Mouse (Mus musculus): ENCODE results near the gene Ccnjl. TPM values are rescaled to one million over a fixed set of nuclear protein-coding genes. Genes with fewer than 3 reads are reported as not detected.

The Ccnjl gene
- polyA plus RNA-seq, 1 experiment from 2014 or later = 13.5 TPM

DNA sequence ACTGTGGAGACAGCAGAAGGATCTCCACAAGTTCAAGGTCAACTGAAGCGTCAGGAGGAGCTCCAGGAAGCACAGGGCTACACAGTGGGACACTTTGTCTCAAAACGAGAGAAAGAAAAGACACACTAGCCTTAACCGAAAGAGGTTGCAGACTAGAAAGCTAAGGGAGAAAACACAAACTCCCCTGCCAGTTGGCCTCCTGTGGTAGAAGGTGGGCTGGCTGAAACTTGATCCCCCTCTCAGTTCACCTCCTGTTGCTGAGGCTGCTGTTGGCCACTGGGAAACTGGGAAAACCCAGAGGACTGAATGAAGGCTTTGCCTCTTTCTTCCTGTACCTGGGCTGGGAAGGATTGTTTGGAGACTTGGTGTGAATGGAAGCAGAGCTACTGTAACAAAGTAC lies 1.5 kb downstream of the Ccnjl start:
- Histone ChIP-seq H3K36me3 (peaks cover 4% of the 10 kb centered on the region; the same call in 1 of the 2 replicates), H3K9me3 (no peaks in the 10 kb centered on the region), H3K4me1 (no peaks in the 10 kb centered on the region), H3K4me3 (replicated peaks) (peak overlapping the region; percentile 12), H3K27ac (no peak overlapping the region), H3K9ac (no peak overlapping the region), H3K27me3 (replicated peaks) (no peaks in the 10 kb centered on the region), H3K4me2 (peak overlapping the region; percentile 88)
- WGBS = 39% methylated on average over 3 of the region's 3 CpGs
- ATAC-seq (ENCODE audit: insufficient read depth, low FRiP score, low read depth) = no peak

DNA sequence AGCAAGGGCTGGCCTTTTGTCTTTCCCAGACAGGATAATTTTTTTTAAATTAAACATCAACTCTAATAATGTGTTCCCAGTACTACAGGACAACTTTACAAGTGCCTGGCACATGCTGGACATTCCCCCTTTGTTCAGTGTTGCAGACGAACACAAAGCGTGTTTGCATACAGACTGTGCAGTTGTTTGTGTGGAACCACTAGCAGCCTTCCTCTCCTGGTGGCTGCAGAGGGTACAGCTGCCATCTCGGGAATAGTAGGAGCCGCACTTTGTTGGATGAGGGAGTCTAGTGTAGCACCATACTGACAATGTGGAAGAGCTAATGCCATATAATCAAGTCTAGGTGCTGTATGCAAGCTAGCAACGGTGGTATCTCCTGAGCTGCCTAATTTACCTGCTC lies 3.0 kb downstream of the Ccnjl start:
- H3K27me3 ChIP-seq (replicated peaks) = no peaks in the 10 kb centered on the region
- no peak overlapping the region for H3K4me2 ChIP-seq
- no peak overlapping the region for H3K27ac ChIP-seq
- peaks cover 4% of the 10 kb centered on the region; the same call in 1 of the 2 replicates for H3K36me3 ChIP-seq
- no peak overlapping the region for H3K9ac ChIP-seq
- no peak overlapping the region for H3K4me3 ChIP-seq (replicated peaks)
- no peaks in the 10 kb centered on the region for H3K4me1 ChIP-seq
- no peak for ATAC-seq (ENCODE audit: insufficient read depth, low FRiP score, low read depth)
- no peaks in the 10 kb centered on the region for H3K9me3 ChIP-seq
- 74% methylated on average over 5 of the region's 5 CpGs for WGBS

DNA sequence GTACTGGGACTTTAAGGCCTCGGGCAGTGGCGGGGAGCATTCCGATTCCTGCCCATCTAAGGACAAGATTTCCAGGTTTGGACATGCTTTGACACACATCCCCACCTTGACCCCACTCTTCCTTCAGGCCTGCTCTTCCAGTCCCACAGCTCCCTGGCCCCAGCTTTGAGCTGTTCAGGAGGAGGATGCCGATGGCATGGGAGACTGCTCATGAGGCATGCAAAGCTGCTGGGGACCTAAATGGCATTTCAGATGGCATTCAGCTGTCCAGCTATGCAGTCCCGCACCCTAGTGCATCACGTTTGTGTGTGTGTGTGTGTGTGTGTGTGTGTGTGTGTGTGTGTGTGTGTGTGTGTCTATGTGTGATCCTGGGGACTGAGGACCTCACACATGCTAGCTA lies 8.5 kb downstream of the Ccnjl start:
- H3K4me2 ChIP-seq = no peak overlapping the region
- peaks cover 4% of the 10 kb centered on the region; the same call in 1 of the 2 replicates for H3K36me3 ChIP-seq
- H3K4me1 ChIP-seq = no peaks in the 10 kb centered on the region
- no peak overlapping the region for H3K9ac ChIP-seq
- H3K27me3 ChIP-seq (replicated peaks) = no peaks in the 10 kb centered on the region
- no peaks in the 10 kb centered on the region for H3K9me3 ChIP-seq
- no peak for ATAC-seq (ENCODE audit: insufficient read depth, low FRiP score, low read depth)
- H3K27ac ChIP-seq = no peak overlapping the region
- 80% methylated on average over 6 of the region's 6 CpGs for WGBS
- H3K4me3 ChIP-seq (replicated peaks) = no peak overlapping the region

DNA sequence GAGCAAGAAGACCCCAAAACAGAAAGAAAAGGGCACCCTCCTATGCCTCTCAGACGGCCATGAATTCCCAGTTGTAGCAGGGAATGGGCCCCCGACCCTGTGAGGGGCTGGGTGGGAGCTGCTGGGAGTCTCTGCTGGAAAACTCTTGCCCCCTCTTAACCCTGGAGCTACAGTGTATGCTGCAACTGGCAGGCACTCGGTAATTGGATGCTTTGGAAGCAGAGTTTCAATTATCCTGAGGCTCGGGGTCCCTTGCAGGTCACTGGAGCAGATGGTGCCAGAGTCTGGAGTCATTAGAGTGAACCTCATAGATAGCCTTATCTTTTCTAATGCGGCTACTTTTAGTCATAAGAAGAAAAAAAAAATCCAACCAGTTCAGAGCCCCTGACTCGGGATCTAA lies 11.3 kb downstream of the Ccnjl start:
- H3K27ac ChIP-seq = no peak overlapping the region
- ATAC-seq (ENCODE audit: insufficient read depth, low FRiP score, low read depth) = no peak
- H3K27me3 ChIP-seq (replicated peaks) = no peaks in the 10 kb centered on the region
- no peaks in the 10 kb centered on the region for H3K9me3 ChIP-seq
- no peaks in the 10 kb centered on the region for H3K36me3 ChIP-seq
- no peak overlapping the region for H3K4me3 ChIP-seq (replicated peaks)
- no peak overlapping the region for H3K4me2 ChIP-seq
- H3K4me1 ChIP-seq = no peaks in the 10 kb centered on the region; the same call in 1 of the 2 replicates
- 29% methylated on average over 6 of the region's 6 CpGs for WGBS
- H3K9ac ChIP-seq = no peak overlapping the region

DNA sequence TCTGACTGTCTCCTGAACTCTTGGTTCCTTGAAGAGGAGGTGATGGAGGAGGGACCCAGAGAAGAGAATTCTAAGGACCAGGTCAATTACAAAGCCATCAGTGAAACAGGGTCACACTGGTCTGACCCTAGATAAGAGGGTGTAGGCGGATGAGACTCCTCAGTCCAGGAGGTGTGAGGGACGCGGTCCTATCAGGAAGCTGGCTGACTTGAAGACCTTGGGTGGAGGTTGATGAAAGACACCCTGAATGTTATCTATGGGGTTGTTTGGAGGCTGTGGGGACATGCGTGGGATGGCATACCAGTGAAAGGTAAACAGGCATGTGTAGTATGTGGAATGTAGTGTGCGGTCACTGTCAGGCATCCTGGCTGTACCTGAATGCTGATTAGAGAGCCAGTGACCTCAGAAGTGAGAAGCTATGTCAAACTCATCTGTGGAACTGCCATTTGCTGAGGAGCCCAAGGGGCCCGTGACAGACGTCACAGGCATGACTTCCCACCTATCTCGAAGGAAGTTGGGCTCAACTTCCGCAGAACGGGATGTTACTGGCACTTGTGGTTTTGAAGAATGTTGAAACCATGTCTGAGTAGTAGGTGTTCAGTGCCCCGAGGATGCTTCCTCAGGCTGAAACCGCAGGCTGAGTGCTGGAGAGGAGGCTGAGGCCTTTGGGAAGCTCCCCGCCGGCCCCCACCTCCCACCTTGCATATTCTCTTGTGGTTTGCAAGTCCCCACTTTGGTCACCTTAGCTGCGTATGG lies 15.3 kb downstream of the Ccnjl start:
- H3K9ac ChIP-seq = no peak overlapping the region
- H3K36me3 ChIP-seq = no peaks in the 10 kb centered on the region
- no peak for ATAC-seq (ENCODE audit: insufficient read depth, low FRiP score, low read depth)
- WGBS = 80% methylated on average over 15 of the region's 15 CpGs
- no peak overlapping the region for H3K4me2 ChIP-seq
- H3K4me1 ChIP-seq = peaks cover 14% of the 10 kb centered on the region
- H3K4me3 ChIP-seq (replicated peaks) = no peak overlapping the region
- no peak overlapping the region for H3K27ac ChIP-seq
- H3K9me3 ChIP-seq = no peaks in the 10 kb centered on the region
- no peaks in the 10 kb centered on the region for H3K27me3 ChIP-seq (replicated peaks)

DNA sequence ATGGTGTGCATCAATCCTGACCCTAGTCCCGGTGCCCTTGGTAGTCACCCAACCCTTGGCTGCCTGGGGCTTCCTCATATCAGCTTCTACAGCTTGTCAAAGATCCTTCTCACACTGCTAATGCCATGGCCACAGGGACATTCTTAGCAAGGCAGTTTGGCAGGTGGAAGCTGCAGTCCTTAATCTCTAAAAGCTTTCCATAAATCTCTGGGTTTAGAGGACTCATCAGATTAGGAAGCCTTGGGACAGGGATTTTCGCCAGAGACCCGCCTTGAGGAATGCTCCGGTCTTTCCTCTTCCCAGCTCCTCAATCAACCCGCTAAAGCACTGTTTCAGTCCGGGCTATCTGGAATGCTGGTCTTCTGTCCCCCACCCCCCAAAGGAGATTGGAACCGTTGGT lies 16.2 kb downstream of the Ccnjl start:
- 69% methylated on average over 7 of the region's 7 CpGs for WGBS
- H3K4me1 ChIP-seq = peaks cover 23% of the 10 kb centered on the region

DNA sequence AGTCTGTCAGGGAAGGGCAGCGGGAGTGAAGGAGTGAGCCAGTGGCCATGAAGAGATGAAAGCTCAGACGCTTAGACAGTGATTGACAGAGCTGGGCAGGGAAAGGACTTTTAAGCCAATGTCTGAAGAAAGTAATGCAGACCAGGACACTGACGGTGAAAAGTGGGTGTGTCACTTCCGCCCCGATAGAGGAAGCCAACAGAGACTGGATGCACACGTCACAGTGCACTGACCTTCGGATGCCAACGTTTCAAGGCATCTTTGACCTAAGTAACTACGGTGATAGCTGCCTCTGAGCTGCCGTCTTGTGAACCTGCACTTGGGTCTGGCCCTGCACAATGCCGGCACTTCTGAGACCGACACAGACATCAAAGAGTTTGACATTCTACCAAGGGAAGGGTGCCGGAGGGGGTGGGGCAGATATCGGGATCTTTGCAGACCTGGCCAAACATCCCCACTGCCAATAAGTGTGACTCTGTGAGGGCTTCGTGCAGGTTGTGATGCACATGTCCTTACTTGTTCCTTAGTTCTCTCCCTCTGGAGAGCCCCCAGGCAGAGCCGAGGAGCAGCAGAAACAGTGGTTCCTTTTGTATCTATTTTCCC lies 17.4 kb downstream of the Ccnjl start:
- 0 out of 2 replicates have a peak, but pooled peaks have one; percentile 13 for ATAC-seq (ENCODE audit: insufficient read depth, low FRiP score, low read depth)
- H3K9ac ChIP-seq = no peak overlapping the region
- peaks cover 25% of the 10 kb centered on the region for H3K4me1 ChIP-seq
- WGBS = 67% methylated on average over 16 of the region's 16 CpGs
- no peaks in the 10 kb centered on the region for H3K36me3 ChIP-seq
- H3K9me3 ChIP-seq = no peaks in the 10 kb centered on the region
- no peak overlapping the region for H3K4me3 ChIP-seq (replicated peaks)
- H3K27me3 ChIP-seq (replicated peaks) = no peaks in the 10 kb centered on the region
- no peak overlapping the region for H3K4me2 ChIP-seq
- H3K27ac ChIP-seq = no peak overlapping the region

More for the DNA sequence above, 16.2 kb downstream of the Ccnjl start:
- Histone ChIP-seq H3K4me3 (replicated peaks) (no peak overlapping the region), H3K27ac (no peak overlapping the region), H3K27me3 (replicated peaks) (no peaks in the 10 kb centered on the region), H3K4me2 (no peak overlapping the region), H3K9me3 (no peaks in the 10 kb centered on the region), H3K9ac (no peak overlapping the region), H3K36me3 (no peaks in the 10 kb centered on the region)
- no peak for ATAC-seq (ENCODE audit: insufficient read depth, low FRiP score, low read depth)

DNA sequence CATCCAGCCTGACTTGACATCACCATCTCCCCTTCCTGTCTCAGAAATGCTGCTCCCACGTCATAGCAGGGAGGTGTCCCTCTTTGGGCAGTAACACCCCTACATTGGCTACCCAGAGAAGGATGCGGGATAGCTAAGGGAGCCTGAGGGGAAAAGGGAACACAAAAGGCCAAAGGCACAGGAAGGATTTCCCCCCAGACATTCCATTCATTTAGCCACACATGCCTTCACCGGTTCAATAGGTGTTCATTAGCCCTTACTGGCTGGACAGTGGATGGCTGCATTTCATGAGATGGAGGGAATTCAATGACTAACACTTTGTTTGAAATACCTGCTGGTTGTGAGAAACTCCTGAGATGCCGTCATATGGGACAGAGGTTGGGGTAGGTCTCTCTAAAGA lies 18.1 kb downstream of the Ccnjl start:
- 77% methylated on average over 4 of the region's 4 CpGs for WGBS
- ATAC-seq (ENCODE audit: insufficient read depth, low FRiP score, low read depth) = no peak
- Histone ChIP-seq H3K36me3 (no peaks in the 10 kb centered on the region), H3K27ac (no peak overlapping the region), H3K4me3 (replicated peaks) (no peak overlapping the region), H3K27me3 (replicated peaks) (no peaks in the 10 kb centered on the region), H3K9me3 (no peaks in the 10 kb centered on the region), H3K4me1 (peaks cover 25% of the 10 kb centered on the region), H3K4me2 (no peak overlapping the region), H3K9ac (no peak overlapping the region)

DNA sequence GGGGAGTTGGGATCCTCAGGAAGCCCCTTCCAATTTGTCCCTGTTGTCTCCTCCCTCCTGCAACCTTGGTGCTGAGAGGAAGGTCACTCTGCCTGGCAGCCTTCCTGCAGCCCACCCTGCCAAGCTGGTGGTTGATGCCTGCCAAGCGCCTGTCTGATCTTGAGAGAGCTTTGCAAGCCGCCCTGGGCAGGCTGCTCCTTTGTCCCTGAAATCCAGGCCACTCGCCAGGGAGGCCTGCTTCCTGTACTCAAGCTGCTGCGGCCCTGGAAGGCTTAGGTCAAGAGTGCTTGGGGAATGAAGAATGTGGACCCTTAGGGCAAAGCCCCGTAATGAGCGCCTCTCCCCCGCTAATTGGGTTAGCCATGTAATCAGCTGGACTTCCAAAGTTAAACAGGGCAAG lies 19.6 kb downstream of the Ccnjl start:
- no peaks in the 10 kb centered on the region for H3K9me3 ChIP-seq
- no peak overlapping the region for H3K9ac ChIP-seq
- peaks cover 28% of the 10 kb centered on the region for H3K4me1 ChIP-seq

DNA sequence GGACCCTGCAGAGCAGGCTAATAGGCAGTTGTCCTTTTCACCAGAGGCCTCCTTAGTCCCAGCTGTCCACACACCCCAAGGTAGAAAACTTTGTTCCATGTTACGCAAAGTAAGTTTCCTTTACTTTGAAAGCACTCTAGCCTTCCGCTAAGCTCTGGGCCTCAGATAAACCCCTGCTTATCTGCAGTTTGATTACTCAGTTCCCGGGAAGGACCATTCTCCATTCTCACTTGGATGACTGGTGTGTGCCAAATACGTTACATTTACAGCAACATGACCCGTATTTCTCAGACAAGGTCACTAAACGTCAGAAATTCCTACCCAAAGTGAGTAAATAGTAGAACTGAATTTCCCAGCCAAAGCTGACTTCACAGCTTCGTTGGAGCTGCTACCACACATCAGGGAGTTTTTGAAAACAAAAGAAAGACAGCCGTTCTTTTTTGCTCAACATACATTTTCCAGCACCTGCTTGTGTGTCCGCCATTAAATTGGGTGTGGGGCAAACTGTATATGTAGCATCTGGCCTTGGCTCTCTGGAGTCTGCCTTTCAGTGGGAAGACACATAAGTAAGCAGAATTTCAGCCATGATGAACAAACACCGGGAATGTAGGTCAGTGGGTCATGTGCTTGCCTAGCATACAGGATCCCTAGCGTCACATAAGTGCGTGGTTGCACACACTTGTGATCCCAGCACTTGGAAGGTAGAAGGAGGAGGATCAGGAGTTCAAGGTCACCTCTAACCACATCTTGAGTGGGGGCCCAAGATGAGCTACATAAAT lies 20.3 kb downstream of the Ccnjl start:
- ATAC-seq (ENCODE audit: insufficient read depth, low FRiP score, low read depth) = peak; percentile 73
- 33% methylated on average over 12 of the region's 12 CpGs for WGBS
- H3K9ac ChIP-seq = no peak overlapping the region
- H3K27ac ChIP-seq = peak overlapping the region; percentile 71
- H3K4me3 ChIP-seq (replicated peaks) = no peak overlapping the region
- H3K4me1 ChIP-seq = peaks cover 28% of the 10 kb centered on the region
- peak overlapping the region; percentile 25; the same call in 1 of the 2 replicates for H3K4me2 ChIP-seq
- no peaks in the 10 kb centered on the region for H3K9me3 ChIP-seq
- H3K36me3 ChIP-seq = no peaks in the 10 kb centered on the region
- H3K27me3 ChIP-seq (replicated peaks) = no peaks in the 10 kb centered on the region

More for the DNA sequence above, 19.6 kb downstream of the Ccnjl start:
- no peaks in the 10 kb centered on the region for H3K36me3 ChIP-seq
- 0 out of 2 replicates have a peak overlapping the region, but pooled peaks have one; percentile 2 for H3K4me2 ChIP-seq
- no peaks in the 10 kb centered on the region for H3K27me3 ChIP-seq (replicated peaks)
- peak; percentile 36 for ATAC-seq (ENCODE audit: insufficient read depth, low FRiP score, low read depth)
- H3K27ac ChIP-seq = peak overlapping the region; percentile 71
- 34% methylated on average over 7 of the region's 7 CpGs for WGBS
- no peak overlapping the region for H3K4me3 ChIP-seq (replicated peaks)

DNA sequence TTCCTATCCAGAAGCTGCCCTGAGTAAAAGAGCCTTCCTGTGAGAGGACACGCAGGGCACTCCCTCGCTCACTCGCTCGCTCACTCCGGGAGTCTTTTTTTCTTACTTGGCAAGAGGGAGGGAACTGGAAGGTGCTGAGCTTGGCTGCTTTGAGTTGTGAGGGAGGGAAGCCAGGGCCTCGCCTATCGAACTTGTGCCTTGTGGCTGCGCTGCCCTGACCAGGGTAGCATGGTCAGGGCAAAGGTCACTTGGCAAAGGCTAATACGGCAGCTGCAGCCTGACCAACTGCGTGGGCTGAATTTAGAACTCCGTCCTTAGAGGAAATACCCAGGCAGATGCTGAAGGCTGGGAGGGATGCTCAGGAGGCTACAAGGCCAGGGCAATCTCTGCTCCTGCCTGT lies 21.1 kb downstream of the Ccnjl start:
- ATAC-seq (ENCODE audit: insufficient read depth, low FRiP score, low read depth) = peak; percentile 32; the same call in 1 of the 2 replicates
- WGBS = 47% methylated on average over 11 of the region's 11 CpGs
- no peak overlapping the region for H3K9ac ChIP-seq
- H3K4me3 ChIP-seq (replicated peaks) = no peak overlapping the region
- no peak overlapping the region for H3K4me2 ChIP-seq
- H3K9me3 ChIP-seq = no peaks in the 10 kb centered on the region
- H3K27ac ChIP-seq = peak overlapping the region; percentile 71
- no peaks in the 10 kb centered on the region for H3K36me3 ChIP-seq
- H3K4me1 ChIP-seq = peaks cover 28% of the 10 kb centered on the region
- H3K27me3 ChIP-seq (replicated peaks) = no peaks in the 10 kb centered on the region

DNA sequence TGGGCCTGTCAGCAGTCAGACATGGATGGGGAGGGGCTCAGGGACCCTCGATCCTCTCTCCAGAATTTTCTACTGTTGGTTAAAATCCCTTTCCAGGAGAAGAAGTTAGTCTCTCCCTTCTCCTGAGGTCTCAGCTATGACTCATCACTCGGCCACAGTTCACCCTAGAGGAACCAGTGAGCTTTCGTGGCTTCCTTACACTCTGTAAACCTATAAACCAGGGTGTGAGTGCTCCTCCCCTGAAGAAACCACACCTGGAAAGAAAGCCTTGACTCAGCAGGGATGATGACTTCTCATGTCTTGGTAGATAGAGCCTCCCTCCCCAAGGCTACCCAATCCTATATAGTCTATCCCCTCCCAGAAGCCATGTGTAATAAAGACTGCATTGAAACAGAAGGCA lies 23.2 kb downstream of the Ccnjl start:
- Histone ChIP-seq H3K9me3 (no peaks in the 10 kb centered on the region), H3K27ac (no peak overlapping the region), H3K36me3 (no peaks in the 10 kb centered on the region), H3K4me3 (replicated peaks) (no peak overlapping the region), H3K4me1 (peaks cover 23% of the 10 kb centered on the region), H3K9ac (no peak overlapping the region), H3K4me2 (no peak overlapping the region), H3K27me3 (replicated peaks) (no peaks in the 10 kb centered on the region)
- WGBS = 73% methylated on average over 3 of the region's 3 CpGs
- ATAC-seq (ENCODE audit: insufficient read depth, low FRiP score, low read depth) = peak; percentile 44; the same call in 1 of the 2 replicates

All from stomach, embryonic 15.5 days (tissue).